Mouse (Mus musculus) MEL (cell line): ENCODE measurements at regions not wholly inside any gene's neighbourhood (a gene's known extent, or its start where the extent isn't known, plus 50 kb on each side); places are given as distances from the start of the nearest gene placed in this dataset.

Experiments used
- DNase-seq: peaks from one replicate; pipeline ENCODE4 v3.0.0; 2011; ENCODE audit warnings: low read depth, low spot score
- H3K27ac ChIP-seq: 2 replicates; pipeline ENCODE4 v1.5.1; 2012; ENCODE audit warnings: low read depth, mild to moderate bottlenecking, control low read depth, low read length, moderate library complexity; ENCODE audit not compliant: control insufficient read depth
- H3K27me3 ChIP-seq, 2 experiments: fragments of 150-350 bp in 1 of 2; sonication (generic) in 1 of 2; 2 replicates each; pipeline ENCODE4 v1.6.1; 2012; ENCODE audit warnings: low read length in 2 of 2, mild to moderate bottlenecking in 2 of 2, improper control_type of control experiment in 1 of 2, moderate library complexity in 1 of 2; ENCODE audit not compliant: insufficient read depth in 2 of 2, control insufficient read depth in 1 of 2
- H3K36me3 ChIP-seq, 2 experiments: 2 replicates each; pipeline ENCODE4 v1.6.1; 2012 to 2014; ENCODE audit warnings: low read length in 2 of 2, improper control_type of control experiment in 1 of 2, inconsistent platforms in 1 of 2, mild to moderate bottlenecking in 1 of 2; ENCODE audit not compliant: insufficient read depth in 2 of 2, control insufficient read depth in 1 of 2
- H3K4me1 ChIP-seq, 2 experiments: fragments of 150-350 bp in 1 of 2; sonication (generic) in 1 of 2; 2 replicates each; pipeline ENCODE4 v1.6.1; 2012; ENCODE audit warnings: low read length in 2 of 2, improper control_type of control experiment in 1 of 2, mild to moderate bottlenecking in 1 of 2; ENCODE audit not compliant: insufficient read depth in 2 of 2, control insufficient read depth in 1 of 2
- H3K4me3 ChIP-seq, 2 experiments: fragments of 150-350 bp in 1 of 2; sonication (generic) in 1 of 2; 2 replicates each; pipeline ENCODE4 v1.5.1; 2012; ENCODE audit warnings: low read depth in 2 of 2, low read length in 2 of 2, mild to moderate bottlenecking in 2 of 2, moderate library complexity in 2 of 2, control low read depth in 1 of 2, improper control_type of control experiment in 1 of 2; ENCODE audit not compliant: control insufficient read depth in 1 of 2, insufficient read depth in 1 of 2
- H3K79me2 ChIP-seq: 2 replicates; pipeline ENCODE4 v1.6.1; 2012; ENCODE audit warnings: mild to moderate bottlenecking, low read length, moderate library complexity; ENCODE audit not compliant: control insufficient read depth, poor library complexity, insufficient read depth
- H3K9ac ChIP-seq: 2 replicates; pipeline ENCODE4 v1.6.1; 2012; ENCODE audit warnings: low read depth, mild to moderate bottlenecking, control low read depth, low read length, moderate library complexity; ENCODE audit not compliant: control insufficient read depth, poor library complexity, severe bottlenecking
- H3K9me3 ChIP-seq: fragments of 150-350 bp; sonication (generic); replicated peaks from 2 replicates; pipeline ENCODE4 v1.6.1; 2012; ENCODE audit warnings: mild to moderate bottlenecking, low read length, improper control_type of control experiment, moderate library complexity; ENCODE audit not compliant: insufficient read depth
- BHLHE40 ChIP-seq: IDR thresholded peaks from 2 replicates; pipeline ENCODE4 v1.6.1; 2012; ENCODE audit warnings: low read depth, mild to moderate bottlenecking, inconsistent platforms, low read length, improper control_type of control experiment, borderline replicate concordance
- CHD1 ChIP-seq: IDR thresholded peaks from 2 replicates; pipeline ENCODE4 v1.6.1; 2012; ENCODE audit warnings: low read depth, mild to moderate bottlenecking, inconsistent platforms, low read length, improper control_type of control experiment
- CHD2 ChIP-seq: IDR thresholded peaks from 2 replicates; pipeline ENCODE4 v1.6.1; 2011; ENCODE audit warnings: low read length, improper control_type of control experiment
- ELF1 ChIP-seq: IDR thresholded peaks from 2 replicates; pipeline ENCODE4 v1.6.1; 2014; ENCODE audit warnings: low read depth, mild to moderate bottlenecking, inconsistent platforms, low read length, improper control_type of control experiment, moderate library complexity
- EP300 ChIP-seq, 2 experiments: IDR thresholded peaks; 2 replicates each; pipeline ENCODE4 v1.6.1; 2011; ENCODE audit warnings: improper control_type of control experiment in 2 of 2, low read length in 2 of 2, low read depth in 1 of 2, mild to moderate bottlenecking in 1 of 2
- JUND ChIP-seq: IDR thresholded peaks from 2 replicates; pipeline ENCODE4 v1.6.1; 2011; ENCODE audit warnings: low read depth, mild to moderate bottlenecking, improper control_type of control experiment, low read length
- KAT2A ChIP-seq: conservative IDR thresholded peaks from 2 replicates; pipeline ENCODE4 v1.6.1; 2012; ENCODE audit warnings: low read depth, low read length, improper control_type of control experiment, inconsistent platforms
- MAZ ChIP-seq: IDR thresholded peaks from 2 replicates; pipeline ENCODE4 v1.6.1; 2012; ENCODE audit warnings: low read depth, mild to moderate bottlenecking, inconsistent platforms, low read length, improper control_type of control experiment
- MEF2A ChIP-seq: IDR thresholded peaks from 2 replicates; pipeline ENCODE4 v1.6.1; 2014; ENCODE audit warnings: low read depth, mild to moderate bottlenecking, inconsistent platforms, low read length, improper control_type of control experiment; ENCODE audit not compliant: poor library complexity, insufficient replicate concordance, severe bottlenecking; ENCODE audit errors: extremely low read depth
- MYC ChIP-seq: IDR thresholded peaks from 2 replicates; pipeline ENCODE4 v1.6.1; 2011; ENCODE audit warnings: low read depth, mild to moderate bottlenecking, low read length, improper control_type of control experiment, moderate library complexity
- POLR2AphosphoS5 ChIP-seq: IDR thresholded peaks from 2 replicates; pipeline ENCODE4 v1.6.1; 2012; ENCODE audit warnings: low read depth, borderline replicate concordance, mild to moderate bottlenecking, inconsistent platforms, low read length, moderate library complexity, mixed read lengths
- RCOR1 ChIP-seq: IDR thresholded peaks from 2 replicates; pipeline ENCODE4 v1.6.1; 2012; ENCODE audit warnings: low read depth, mild to moderate bottlenecking, inconsistent platforms, low read length, improper control_type of control experiment
- SIN3A ChIP-seq: IDR thresholded peaks from 2 replicates; pipeline ENCODE4 v1.6.1; 2012; ENCODE audit warnings: low read length, improper control_type of control experiment, inconsistent platforms
- SMC3 ChIP-seq: IDR thresholded peaks from 2 replicates; pipeline ENCODE4 v1.6.1; 2011; ENCODE audit warnings: low read depth, low read length, improper control_type of control experiment
- TAL1 ChIP-seq: IDR thresholded peaks from 2 replicates; pipeline ENCODE4 v1.6.1; 2012; ENCODE audit warnings: mild to moderate bottlenecking, inconsistent platforms, low read length, moderate library complexity, mixed read lengths
- USF1 ChIP-seq: IDR thresholded peaks from 2 replicates; pipeline ENCODE4 v1.6.1; 2014; ENCODE audit warnings: low read depth, mild to moderate bottlenecking, inconsistent platforms, low read length, improper control_type of control experiment, moderate library complexity

DNA sequence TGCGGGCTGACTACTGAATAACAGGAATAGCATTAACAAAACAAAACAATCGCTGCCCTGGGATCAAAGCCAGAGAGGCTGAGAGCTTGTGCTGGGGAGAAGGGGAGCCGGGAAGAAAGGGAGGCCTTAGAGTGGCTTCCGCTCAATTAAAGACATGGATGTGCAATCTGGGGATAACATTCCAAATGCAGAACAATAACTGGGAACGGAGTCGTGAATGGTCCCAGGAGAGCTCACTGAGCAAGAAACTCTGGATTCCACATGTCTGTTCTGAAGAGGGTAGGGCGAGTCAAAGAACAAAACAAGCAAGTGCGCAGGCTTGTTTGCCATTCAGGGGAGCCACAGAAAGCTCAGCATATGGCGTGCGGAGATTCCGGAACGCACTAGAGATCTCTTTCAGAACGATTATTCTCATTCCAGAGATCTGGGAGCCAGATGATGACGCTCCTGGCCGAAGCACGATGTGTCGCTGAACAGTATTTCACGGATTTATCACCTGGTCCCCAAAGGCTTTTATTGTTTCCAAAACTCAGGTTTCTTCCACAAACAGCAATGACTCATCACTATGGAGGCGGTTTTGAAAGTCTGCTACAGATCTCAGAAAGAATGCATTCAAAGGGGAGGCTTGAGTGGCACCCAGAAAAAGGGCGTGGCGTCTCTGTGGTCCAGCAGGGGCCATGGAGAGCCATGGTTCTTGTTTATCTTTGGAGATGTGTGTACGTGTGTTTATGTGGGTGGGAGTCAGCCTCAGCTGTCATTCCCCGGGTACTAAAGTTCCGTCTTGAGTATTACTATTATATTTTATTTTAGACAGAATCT lies 159.0 kb downstream of the Slc4a3 start:
- Histone ChIP-seq H3K9ac (no peak overlapping the region), H3K9me3 (no peaks in the 10 kb centered on the region), H3K4me3 (no peak overlapping the region), H3K27me3 (no peaks in the 10 kb centered on the region), H3K36me3 (no peaks in the 10 kb centered on the region), H3K79me2 (no peaks in the 10 kb centered on the region), H3K4me1 (no peaks in the 10 kb centered on the region), H3K27ac (no peak overlapping the region)
- TF ChIP-seq MAZ = no peak
- TF ChIP-seq POLR2AphosphoS5 = no peak
- no peak for TF ChIP-seq MEF2A
- TF ChIP-seq USF1 = no peak
- no peak for TF ChIP-seq TAL1
- TF ChIP-seq JUND = no peak
- no peak for TF ChIP-seq ELF1
- no peak for TF ChIP-seq SIN3A
- TF ChIP-seq SMC3 = no peak
- TF ChIP-seq EP300 (IDR thresholded peaks at IDR 0.05; ENCODE audit: low read depth in 1 of 2, low read length in 2 of 2) = no peak
- TF ChIP-seq RCOR1 = no peak
- no peak for TF ChIP-seq CHD2
- no peak for DNase-seq

DNA sequence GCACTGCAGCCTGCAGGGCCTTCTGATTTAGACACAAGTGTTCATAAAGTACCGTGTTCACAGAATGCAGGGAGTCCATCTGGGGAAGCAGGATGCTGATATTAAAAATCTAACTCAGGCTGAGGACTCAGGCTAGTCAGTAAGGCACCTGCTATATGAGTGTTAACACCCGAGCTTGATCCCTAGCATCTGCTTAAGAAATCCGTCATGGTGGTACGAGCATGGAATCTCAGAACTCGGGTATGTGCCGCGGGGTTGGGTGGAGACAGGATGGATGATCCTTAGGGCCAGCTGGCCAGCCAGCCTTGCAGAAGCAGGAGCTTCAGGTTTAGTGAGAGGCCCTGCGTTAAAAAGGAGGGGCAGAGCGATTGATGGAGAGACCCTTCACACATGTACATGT lies 160.1 kb downstream of the Slc4a3 start:
- no peak for DNase-seq
- Histone ChIP-seq H3K9ac (no peak overlapping the region), H3K27ac (no peak overlapping the region), H3K27me3 (no peaks in the 10 kb centered on the region), H3K4me1 (no peaks in the 10 kb centered on the region), H3K9me3 (no peaks in the 10 kb centered on the region), H3K36me3 (no peaks in the 10 kb centered on the region), H3K4me3 (no peak overlapping the region), H3K79me2 (no peaks in the 10 kb centered on the region)
- no peak for TF ChIP-seq KAT2A
- TF ChIP-seq CHD1 = no peak
- no peak for TF ChIP-seq BHLHE40
- no peak for TF ChIP-seq MYC
